Mouse (Mus musculus) frontal cortex, adult (tissue): Measurements from ENCODE around the gene Cyp2c38.
"Not testable (repeated sequence)": the region's sequence is repeated elsewhere in the genome, so short reads cannot be mapped to it uniquely, and the experiment has no call there.

Experiments
- ATAC-seq: cut with Nextera tagmentation; 2 replicates; pipeline ENCODE4 v1.9.2; 2017; ENCODE audit warnings: mild to moderate bottlenecking, moderate library complexity, mixed read lengths; ENCODE audit not compliant: low TSS enrichment

Cyp2c38 gene

GRCm38 (mm10) chr19:39462941-39463340, at the start of gene Cyp2c38:
Gene Cyp2c38 (minus strand): TSS chr19:39463075.
- no peak for ATAC-seq

- no peak for ATAC-seq
These were observed 47.7 kb upstream of the Cyp2c38 start, which contains the start of gene Cyp2c39 for GRCm38 (mm10) chr19:39510534-39510933. Gene Cyp2c39 (plus strand): TSS chr19:39510862.

DNA sequence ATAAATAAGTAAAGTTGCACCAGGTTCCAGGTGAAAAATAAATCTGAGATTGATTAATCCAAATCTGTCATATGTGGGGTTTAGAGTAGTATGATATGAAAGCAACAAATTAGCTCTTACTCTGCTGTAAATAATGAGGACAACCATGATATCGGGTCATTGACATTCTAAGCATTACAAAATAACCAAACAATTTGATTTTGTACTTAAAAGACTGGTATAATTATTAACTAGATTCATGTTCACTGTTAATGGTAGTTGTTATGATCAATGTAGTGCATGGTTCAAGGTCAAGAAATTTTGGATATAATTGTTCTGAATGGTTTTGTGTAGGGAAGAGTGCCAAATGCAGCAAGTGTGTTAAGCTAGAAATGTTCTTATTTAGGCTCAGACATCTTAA, 46.7 kb upstream of the Cyp2c38 start:
- ATAC-seq, result no peak

DNA sequence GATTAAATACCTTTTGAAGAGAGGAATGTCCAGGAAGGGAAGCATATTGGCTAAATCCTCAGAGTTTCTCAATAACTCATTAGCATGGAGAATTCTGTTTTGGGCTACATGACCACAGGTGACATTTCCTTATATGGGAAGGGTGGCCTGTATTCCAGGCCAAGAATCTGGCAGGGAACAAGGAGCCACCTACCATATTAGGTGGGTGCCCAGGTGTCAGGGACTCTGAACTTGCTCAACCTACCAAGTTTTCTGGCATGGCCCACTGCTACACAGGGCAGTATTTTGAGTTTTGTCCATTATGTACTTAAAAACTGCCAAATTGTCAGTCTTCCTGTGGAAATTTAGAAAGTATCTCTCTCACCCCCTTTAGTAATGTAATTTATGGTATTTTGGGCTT, 43.5 kb upstream of the Cyp2c38 start:
- ATAC-seq, result no peak

GRCm38 (mm10) chr19:39483961-39484360, 21.1 kb upstream of the Cyp2c38 start:
- ATAC-seq, result not testable (repeated sequence)

DNA sequence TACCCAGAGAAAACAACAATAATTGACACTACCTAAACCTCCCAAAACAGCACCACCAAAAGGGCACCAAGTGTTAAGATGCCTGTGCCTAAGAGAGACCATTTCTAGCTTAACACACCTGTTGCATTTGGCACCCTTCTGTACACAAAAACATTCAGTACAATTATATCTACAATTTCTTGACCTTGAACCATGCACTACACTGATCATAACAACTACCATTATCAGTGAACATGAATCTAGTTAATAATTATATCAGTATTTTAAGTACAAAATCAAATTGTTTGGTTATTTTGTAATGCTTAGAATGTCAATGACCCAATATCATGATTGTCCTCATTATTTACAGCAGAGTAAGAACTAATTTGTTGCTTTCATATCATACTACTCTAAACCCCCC, 1.0 kb upstream of the Cyp2c38 start:
- no peak for ATAC-seq
